Mouse (Mus musculus) bone marrow macrophage, adult 2 months (primary cell): Measurements from ENCODE around the gene Dlgap3. TPM values are rescaled to one million over a fixed set of nuclear protein-coding genes. Genes with fewer than 3 reads are reported as not detected.

Experiments
- H3K27ac ChIP-seq: 2 replicates; pipeline ENCODE4 v1.5.1; 2012; ENCODE audit warnings: low read depth, low read length; ENCODE audit not compliant: insufficient read depth
- H3K4me1 ChIP-seq: 2 replicates; pipeline ENCODE4 v1.6.1; 2012; ENCODE audit warnings: low read length; ENCODE audit not compliant: control insufficient read depth, insufficient read depth
- H3K4me3 ChIP-seq: 2 replicates; pipeline ENCODE4 v1.5.1; 2012; ENCODE audit warnings: mild to moderate bottlenecking, low read length, moderate library complexity; ENCODE audit not compliant: insufficient read depth
- CTCF ChIP-seq: IDR thresholded peaks from 2 replicates; pipeline ENCODE4 v1.5.1; 2012; ENCODE audit warnings: low read depth, mild to moderate bottlenecking, low read length, moderate library complexity
- POLR2A ChIP-seq: IDR thresholded peaks from 2 replicates; pipeline ENCODE4 v1.6.1; 2012; ENCODE audit warnings: mild to moderate bottlenecking, low read depth, low read length, borderline replicate concordance
- polyA plus RNA-seq: library from polyadenylated mRNA; stranded (reverse); fragments of >200 nt; gene quantifications from 2 replicates; pipeline ENCODE4 v1.2.4, GENCODE M21; 2012; ENCODE audit not compliant: missing spikeins, insufficient read depth, insufficient read length

Gene Dlgap3
- not detected in 2 replicates for polyA plus RNA-seq

DNA sequence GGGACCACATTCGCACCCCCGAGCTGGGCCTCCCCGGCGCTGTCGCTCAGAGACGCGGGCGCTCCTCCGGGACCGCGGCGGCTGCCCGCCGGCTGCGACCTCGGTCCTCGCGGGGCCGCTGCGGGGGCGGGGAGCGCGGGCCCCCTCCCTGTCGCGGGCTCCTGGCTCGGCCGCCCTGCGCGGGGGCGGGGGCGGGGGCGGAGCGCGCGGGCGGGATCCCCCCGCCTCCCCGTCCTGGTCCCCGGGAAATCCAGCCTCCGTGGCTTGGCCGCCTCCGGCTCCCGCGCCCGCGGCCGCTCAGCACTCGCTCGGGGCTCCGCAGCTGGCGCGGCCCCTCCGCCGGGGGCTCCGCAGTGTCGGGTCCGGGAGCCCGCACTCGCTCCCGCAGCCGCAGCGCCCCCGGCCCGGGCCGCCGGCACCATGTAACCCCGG lies at the start of gene Dlgap3:
Gene Dlgap3, plus strand, starts transcription at position 291 of the 432 bp plus-strand sequence.
- Histone ChIP-seq H3K27ac (no peak within 1 kb of the TSS), H3K4me3 (peak within 1 kb of the TSS; percentile 61), H3K4me1 (no peaks in the 10 kb centered on the region)
- TF ChIP-seq POLR2A: no peak
- no peak for TF ChIP-seq CTCF

- Histone ChIP-seq H3K27ac (no peak within 1 kb of the TSS), H3K4me1 (peaks cover 22% of the 10 kb centered on the region), H3K4me3 (no peak within 1 kb of the TSS)
- TF ChIP-seq CTCF (no peak), POLR2A (no peak)
These were observed 45.6 kb upstream of the Dlgap3 start, which contains the start of gene Tmem35b for GRCm38 (mm10) chr4:127123391-127123790. TSS of gene Tmem35b (plus strand) at chr4:127123691.

GRCm38 (mm10) chr4:127124331-127124730 lies 44.7 kb upstream of the Dlgap3 start:
- no peak for TF ChIP-seq CTCF
- TF ChIP-seq POLR2A: no peak
- H3K27ac ChIP-seq: no peak overlapping the region
- peaks cover 29% of the 10 kb centered on the region for H3K4me1 ChIP-seq
- no peak overlapping the region for H3K4me3 ChIP-seq

- Histone ChIP-seq H3K4me3 (peak overlapping the region; percentile 72), H3K4me1 (peaks cover 33% of the 10 kb centered on the region), H3K27ac (peak overlapping the region; percentile 23; the same call in 1 of the 2 replicates)
- no peak for TF ChIP-seq POLR2A
These were observed 43.1 kb upstream of the Dlgap3 start for GRCm38 (mm10) chr4:127125834-127126463.

DNA sequence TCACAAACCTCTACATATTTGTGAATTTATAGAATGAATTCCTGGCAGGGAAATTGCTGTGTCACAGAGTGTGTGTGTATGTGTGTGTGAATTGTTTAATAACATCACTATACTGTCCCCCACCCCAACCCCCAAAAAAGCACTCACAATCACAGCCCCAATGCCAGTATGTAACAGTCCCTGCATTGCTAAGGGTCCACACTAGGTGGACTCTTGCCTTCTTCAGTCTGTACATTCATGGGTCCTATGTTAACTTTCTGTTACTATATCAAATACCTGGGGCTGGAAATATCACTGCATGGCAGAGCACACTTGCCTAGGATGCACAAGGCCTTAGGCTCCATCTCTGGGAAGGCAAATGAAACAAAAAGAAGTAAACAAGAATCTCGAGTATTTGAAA lies 34.3 kb upstream of the Dlgap3 start:
- no peak for TF ChIP-seq CTCF
- TF ChIP-seq POLR2A: no peak
- no peaks in the 10 kb centered on the region; the same call in 1 of the 2 replicates for H3K4me1 ChIP-seq
- no peak overlapping the region for H3K4me3 ChIP-seq

DNA sequence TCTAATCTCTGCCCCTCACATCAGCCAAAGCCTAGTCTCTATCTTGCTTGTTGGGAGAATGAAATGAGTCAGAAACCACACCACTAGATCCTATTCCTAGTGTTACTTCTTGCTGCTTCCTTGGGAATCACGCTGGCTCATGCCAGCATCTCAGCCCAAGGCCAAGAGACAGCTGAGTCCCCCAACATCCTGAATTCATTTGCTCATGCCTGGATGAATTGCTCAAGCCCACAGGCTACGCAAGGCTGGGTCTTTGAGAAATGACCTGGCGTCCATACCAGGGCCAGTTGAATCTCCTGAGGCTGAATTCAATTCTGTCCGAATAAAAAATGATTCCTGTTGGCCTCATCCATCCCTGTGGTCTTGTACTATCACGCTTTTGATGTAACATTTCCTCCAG lies 31.4 kb upstream of the Dlgap3 start:
- Histone ChIP-seq H3K4me3 (no peak overlapping the region), H3K27ac (no peak overlapping the region), H3K4me1 (no peaks in the 10 kb centered on the region)
- TF ChIP-seq CTCF: no peak
- TF ChIP-seq POLR2A: no peak

More for the DNA sequence above, 34.3 kb upstream of the Dlgap3 start:
- H3K27ac ChIP-seq: no peak overlapping the region

GRCm38 (mm10) chr4:127138486-127138885 lies 30.5 kb upstream of the Dlgap3 start:
- no peak overlapping the region for H3K27ac ChIP-seq
- H3K4me1 ChIP-seq: no peaks in the 10 kb centered on the region
- H3K4me3 ChIP-seq: no peak overlapping the region
- TF ChIP-seq POLR2A: no peak
- no peak for TF ChIP-seq CTCF

DNA sequence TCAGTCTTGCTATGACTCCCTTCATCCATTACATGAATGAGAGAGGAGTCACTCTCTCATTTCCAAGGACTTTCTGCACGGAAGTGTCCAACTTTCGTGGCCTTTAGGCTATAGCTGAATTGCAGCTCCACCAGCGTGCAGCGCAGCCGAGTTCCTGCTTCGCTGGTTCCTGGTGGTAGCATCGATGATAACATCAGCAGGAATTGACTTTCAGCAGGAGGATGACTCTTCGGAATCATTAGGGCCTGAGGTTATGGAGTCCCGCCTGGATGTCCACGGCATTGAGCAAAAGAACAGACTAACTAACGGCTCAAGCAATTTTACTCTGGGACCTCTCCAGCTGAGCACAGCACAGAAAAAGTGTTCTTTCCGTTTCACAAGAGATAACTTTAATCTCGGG lies 19.0 kb upstream of the Dlgap3 start:
- Histone ChIP-seq H3K4me1 (no peaks in the 10 kb centered on the region; the same call in 1 of the 2 replicates), H3K27ac (no peak overlapping the region), H3K4me3 (no peak overlapping the region)
- no peak for TF ChIP-seq POLR2A
- no peak for TF ChIP-seq CTCF

DNA sequence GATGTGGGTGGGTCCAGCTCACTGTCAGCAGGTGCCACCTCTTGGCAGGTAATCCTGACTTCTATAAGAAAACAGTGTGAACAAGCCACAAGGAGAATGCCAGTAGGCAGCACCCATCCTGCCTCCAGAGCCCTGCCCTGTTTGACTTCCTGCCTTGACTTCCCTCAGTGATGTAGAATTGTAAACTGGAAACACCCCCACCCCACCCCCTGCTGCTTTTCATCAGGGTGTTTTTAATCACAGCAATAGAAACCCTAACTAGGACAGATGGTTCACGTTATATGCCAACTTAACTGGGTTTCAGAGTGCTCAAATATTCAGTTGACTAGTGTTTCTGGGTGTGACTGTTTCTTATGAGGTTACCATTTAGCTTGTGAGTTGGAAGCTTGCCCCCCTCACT lies 15.7 kb upstream of the Dlgap3 start:
- Histone ChIP-seq H3K4me1 (no peaks in the 10 kb centered on the region), H3K4me3 (no peak overlapping the region)
- no peak for TF ChIP-seq CTCF
- TF ChIP-seq POLR2A: no peak

GRCm38 (mm10) chr4:127155757-127156156 lies 13.2 kb upstream of the Dlgap3 start:
- H3K4me3 ChIP-seq: no peak overlapping the region
- no peak overlapping the region for H3K27ac ChIP-seq
- no peaks in the 10 kb centered on the region for H3K4me1 ChIP-seq
- no peak for TF ChIP-seq CTCF
- TF ChIP-seq POLR2A: no peak

More for the DNA sequence above, 15.7 kb upstream of the Dlgap3 start:
- no peak overlapping the region for H3K27ac ChIP-seq
